Mouse (Mus musculus) liver, adult 2 months (tissue): Measurements from ENCODE around the gene Foxo6. TPM values are rescaled to one million over a fixed set of nuclear protein-coding genes. Genes with fewer than 3 reads are reported as not detected.

ENCODE experiments used
- DNase-seq: peaks from one replicate; pipeline ENCODE4 v3.0.0-alpha.2; 2011; ENCODE audit warnings: low read depth, low spot score; ENCODE audit errors: extremely low read depth
- H3K27ac ChIP-seq: fragments of 200-500 bp; replicated peaks from 2 replicates; pipeline ENCODE4 v1.5.1; 2012; ENCODE audit warnings: low read depth, mild to moderate bottlenecking, control low read depth, inconsistent platforms, low read length; ENCODE audit not compliant: insufficient read depth
- H3K27me3 ChIP-seq: fragments of 200-500 bp; 2 replicates; pipeline ENCODE4 v1.6.1; 2012; ENCODE audit warnings: mild to moderate bottlenecking, moderate library complexity, low read length, inconsistent platforms; ENCODE audit not compliant: control insufficient read depth, insufficient read depth
- H3K36me3 ChIP-seq: fragments of 200-500 bp; 2 replicates; pipeline ENCODE4 v1.6.1; 2012; ENCODE audit warnings: low read length, inconsistent platforms; ENCODE audit not compliant: control insufficient read depth, insufficient read depth
- H3K4me1 ChIP-seq: fragments of 200-500 bp; 2 replicates; pipeline ENCODE4 v1.6.1; 2011; ENCODE audit warnings: low read length; ENCODE audit not compliant: control insufficient read depth, insufficient read depth
- H3K4me3 ChIP-seq: fragments of 200-500 bp; 2 replicates; pipeline ENCODE4 v1.5.1; 2011; ENCODE audit warnings: low read depth, mild to moderate bottlenecking, control low read depth, low read length, moderate library complexity; ENCODE audit not compliant: insufficient read depth
- H3K79me2 ChIP-seq: fragments of 200-500 bp; 2 replicates; pipeline ENCODE4 v1.6.1; 2012; ENCODE audit warnings: inconsistent platforms, mild to moderate bottlenecking, low read length, moderate library complexity; ENCODE audit not compliant: control insufficient read depth, insufficient read depth
- H3K9ac ChIP-seq: fragments of 200-500 bp; 2 replicates; pipeline ENCODE4 v1.6.1; 2012; ENCODE audit warnings: low read depth, mild to moderate bottlenecking, control low read depth, inconsistent platforms, low read length
- CTCF ChIP-seq: fragments of 200-500 bp; IDR thresholded peaks from 2 replicates; pipeline ENCODE4 v1.5.1; 2011; ENCODE audit warnings: low read depth, low read length, control low read depth
- POLR2A ChIP-seq: fragments of 200-500 bp; IDR thresholded peaks from 2 replicates; pipeline ENCODE4 v1.6.1; 2011; ENCODE audit warnings: low read length, control low read depth; ENCODE audit not compliant: insufficient read depth; ENCODE audit errors: extremely low read depth
- WGBS: fragments of 180-500 bp; shearing (Covaris S2); methylation state at CpG from one replicate; pipeline ENCODE4 v1.1.7; 2018; 5-methylcytosine and 5-hydroxymethylcytosine counted together
- polyA plus RNA-seq: library from polyadenylated mRNA; depleted of rRNA; stranded (reverse); fragments of >200 nt; gene quantifications from 2 replicates; pipeline ENCODE4 v1.2.3, GENCODE M21; 2012
- total RNA-seq: library from RNA; depleted of rRNA; stranded (reverse); fragments of >200 nt; gene quantifications from 2 replicates; pipeline ENCODE4 v1.2.3, GENCODE M21; 2014

Gene Foxo6
- total and polyA plus RNA-seq, 2 experiments, result 0.07 TPM; not detected in 1

- 92% methylated on average over 3 of the region's 3 CpGs for WGBS
- Histone ChIP-seq H3K27me3 (no peaks in the 10 kb centered on the region), H3K4me1 (no peaks in the 10 kb centered on the region), H3K27ac (no peak overlapping the region), H3K79me2 (no peaks in the 10 kb centered on the region), H3K4me3 (no peak overlapping the region), H3K36me3 (no peaks in the 10 kb centered on the region), H3K9ac (no peak overlapping the region)
- DNase-seq, result no peak
- no peak for TF ChIP-seq CTCF
Observed at GRCm38 (mm10) chr4:120228613-120229012, 58.5 kb downstream of the Foxo6 start.

DNA sequence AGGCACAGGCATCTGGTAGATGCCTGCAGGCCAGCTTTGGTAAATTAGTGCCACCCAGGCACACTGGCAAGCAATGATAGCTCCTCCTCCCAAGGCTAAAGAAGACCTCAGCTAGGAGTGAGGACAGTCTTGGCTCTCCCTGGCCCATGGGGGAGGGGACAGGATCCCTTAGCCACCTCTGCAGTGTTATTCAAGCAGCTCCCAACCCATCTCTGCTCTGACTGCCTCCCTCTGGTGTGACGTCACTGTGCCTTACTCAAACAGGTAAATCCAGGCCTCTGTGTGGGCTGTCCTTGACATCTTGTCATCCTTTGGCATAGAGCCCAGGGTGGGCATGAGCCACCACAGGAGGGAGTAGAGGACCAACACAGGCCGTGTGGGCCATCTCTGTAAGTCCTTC is 59.9 kb downstream of the Foxo6 start:
- TF ChIP-seq POLR2A (no peak), CTCF (no peak)
- H3K27ac ChIP-seq, result no peak overlapping the region
- H3K27me3 ChIP-seq, result no peaks in the 10 kb centered on the region
- DNase-seq, result no peak
- no peak overlapping the region for H3K9ac ChIP-seq
- no peaks in the 10 kb centered on the region for H3K36me3 ChIP-seq
- no peaks in the 10 kb centered on the region for H3K79me2 ChIP-seq
- H3K4me3 ChIP-seq, result no peak overlapping the region
- no peaks in the 10 kb centered on the region for H3K4me1 ChIP-seq
- WGBS, result 60% methylated on average over 2 of the region's 2 CpGs

GRCm38 (mm10) chr4:120226682-120227081 is 60.5 kb downstream of the Foxo6 start:
- Histone ChIP-seq H3K4me1 (no peaks in the 10 kb centered on the region), H3K36me3 (no peaks in the 10 kb centered on the region), H3K79me2 (no peaks in the 10 kb centered on the region), H3K4me3 (no peak overlapping the region), H3K9ac (no peak overlapping the region), H3K27me3 (no peaks in the 10 kb centered on the region), H3K27ac (no peak overlapping the region)
- TF ChIP-seq POLR2A (no peak), CTCF (no peak)
- DNase-seq, result no peak
- 82% methylated on average over 4 of the region's 4 CpGs for WGBS

GRCm38 (mm10) chr4:120225135-120225780 is 61.9 kb downstream of the Foxo6 start:
- 42% methylated on average over 6 of the region's 6 CpGs for WGBS
- H3K4me1 ChIP-seq, result no peaks in the 10 kb centered on the region
- H3K36me3 ChIP-seq, result no peaks in the 10 kb centered on the region
- H3K79me2 ChIP-seq, result no peaks in the 10 kb centered on the region
- peak; percentile 48 for DNase-seq
- H3K9ac ChIP-seq, result no peak overlapping the region
- H3K4me3 ChIP-seq, result no peak overlapping the region
- H3K27me3 ChIP-seq, result no peaks in the 10 kb centered on the region
- TF ChIP-seq POLR2A (no peak), CTCF (peak; percentile 93)
- no peak overlapping the region for H3K27ac ChIP-seq

DNA sequence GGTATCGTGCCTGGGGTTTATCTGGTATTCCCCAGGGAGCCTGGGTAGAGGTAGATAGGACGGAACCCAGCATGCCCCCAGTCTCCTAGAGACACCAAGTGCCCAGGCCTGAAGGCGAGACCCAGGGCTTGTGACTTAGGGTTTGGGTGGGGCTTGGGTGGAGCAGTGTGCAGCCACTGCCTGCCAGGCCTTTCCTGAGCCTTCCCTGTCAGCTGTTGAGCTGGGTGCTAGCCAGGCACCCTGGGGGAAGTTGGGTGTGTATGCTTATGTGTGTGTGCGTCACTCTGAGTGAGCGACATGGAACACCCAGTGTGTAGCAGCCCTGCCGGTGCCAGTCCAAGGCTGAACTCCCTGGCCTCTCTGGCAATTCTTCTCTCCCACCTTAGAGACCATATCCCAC is 63.3 kb downstream of the Foxo6 start:
- Histone ChIP-seq H3K4me3 (no peak overlapping the region), H3K9ac (no peak overlapping the region), H3K4me1 (no peaks in the 10 kb centered on the region), H3K36me3 (no peaks in the 10 kb centered on the region), H3K27me3 (no peaks in the 10 kb centered on the region), H3K79me2 (no peaks in the 10 kb centered on the region), H3K27ac (no peak overlapping the region)
- DNase-seq, result no peak
- WGBS, result 91% methylated on average over 6 of the region's 6 CpGs
- TF ChIP-seq CTCF, result no peak
- no peak for TF ChIP-seq POLR2A

GRCm38 (mm10) chr4:120223108-120223745 is 63.9 kb downstream of the Foxo6 start:
- no peaks in the 10 kb centered on the region for H3K4me1 ChIP-seq
- H3K27me3 ChIP-seq, result no peaks in the 10 kb centered on the region
- no peaks in the 10 kb centered on the region for H3K36me3 ChIP-seq
- H3K79me2 ChIP-seq, result no peaks in the 10 kb centered on the region
- TF ChIP-seq POLR2A (no peak), CTCF (no peak)
- no peak overlapping the region for H3K4me3 ChIP-seq
- no peak for DNase-seq
- H3K27ac ChIP-seq, result no peak overlapping the region
- H3K9ac ChIP-seq, result no peak overlapping the region
- 77% methylated on average over 7 of the region's 7 CpGs for WGBS
